Mouse (Mus musculus): ENCODE data around the gene Gap43. TPM values are rescaled to one million over a fixed set of nuclear protein-coding genes. Genes with fewer than 3 reads are reported as not detected.

Gene Gap43
- polyA plus RNA-seq, 2 experiments: 48.0 to 57.0 TPM

GRCm38 (mm10) chr16:42268843-42269586 is 71.4 kb downstream of the Gap43 start:
- peak; percentile 52 for DNase-seq (ENCODE audit: low spot score)
- 17% methylated on average over 2 of the region's 2 CpGs for WGBS
- H3K27ac ChIP-seq (replicated peaks; ENCODE audit: low read depth, low read length): no peak overlapping the region
- H3K9me3 ChIP-seq (ENCODE audit: control insufficient read depth, low read length): no peaks in the 10 kb centered on the region
- no peak overlapping the region for H3K4me2 ChIP-seq (replicated peaks; ENCODE audit: low read depth, low read length, severe bottlenecking)
- no peak for TF ChIP-seq POLR2A (IDR thresholded peaks at IDR 0.05; ENCODE audit: borderline replicate concordance, extremely low read depth, insufficient read depth, insufficient read length)
- no peaks in the 10 kb centered on the region for H3K4me1 ChIP-seq (ENCODE audit: control insufficient read depth, insufficient read depth, low read length)
- peak; percentile 73; the same call in 1 of the 2 replicates for ATAC-seq (ENCODE audit: low FRiP score, low read depth)
- H3K9ac ChIP-seq (ENCODE audit: low read depth, low read length, severe bottlenecking): no peak overlapping the region
- H3K36me3 ChIP-seq (ENCODE audit: control insufficient read depth, insufficient read depth, low read length): no peaks in the 10 kb centered on the region
- H3K27me3 ChIP-seq (ENCODE audit: control insufficient read depth, insufficient read depth, low read length): no peaks in the 10 kb centered on the region
- H3K4me3 ChIP-seq (replicated peaks; ENCODE audit: low read length): no peak overlapping the region

GRCm38 (mm10) chr16:42265185-42265584 is 75.3 kb downstream of the Gap43 start:
- no peak for DNase-seq (ENCODE audit: low spot score)
- ATAC-seq (ENCODE audit: low FRiP score, low read depth): no peak
- H3K4me3 ChIP-seq (replicated peaks; ENCODE audit: low read length): no peak overlapping the region
- 80% methylated on average over 3 of the region's 3 CpGs for WGBS
- TF ChIP-seq POLR2A (IDR thresholded peaks at IDR 0.05; ENCODE audit: borderline replicate concordance, extremely low read depth, insufficient read depth, insufficient read length): no peak
- H3K4me1 ChIP-seq (ENCODE audit: control insufficient read depth, insufficient read depth, low read length): no peaks in the 10 kb centered on the region
- H3K27me3 ChIP-seq (ENCODE audit: control insufficient read depth, insufficient read depth, low read length): no peaks in the 10 kb centered on the region
- H3K9ac ChIP-seq (ENCODE audit: low read depth, low read length, severe bottlenecking): no peak overlapping the region
- no peak overlapping the region for H3K4me2 ChIP-seq (replicated peaks; ENCODE audit: low read depth, low read length, severe bottlenecking)
- H3K27ac ChIP-seq (replicated peaks; ENCODE audit: low read depth, low read length): no peak overlapping the region
- H3K9me3 ChIP-seq (ENCODE audit: control insufficient read depth, low read length): no peaks in the 10 kb centered on the region
- H3K36me3 ChIP-seq (ENCODE audit: control insufficient read depth, insufficient read depth, low read length): no peaks in the 10 kb centered on the region

- H3K9me3 ChIP-seq (ENCODE audit: control insufficient read depth, low read length): no peaks in the 10 kb centered on the region
- ATAC-seq (ENCODE audit: low FRiP score, low read depth) (no peak), DNase-seq (ENCODE audit: low spot score) (no peak)
- H3K36me3 ChIP-seq (ENCODE audit: control insufficient read depth, insufficient read depth, low read length): no peaks in the 10 kb centered on the region
- H3K4me2 ChIP-seq (replicated peaks; ENCODE audit: low read depth, low read length, severe bottlenecking): no peak overlapping the region
- no peak overlapping the region for H3K4me3 ChIP-seq (replicated peaks; ENCODE audit: low read length)
- TF ChIP-seq POLR2A (IDR thresholded peaks at IDR 0.05; ENCODE audit: borderline replicate concordance, extremely low read depth, insufficient read depth, insufficient read length): no peak
- 90% methylated on average over 5 of the region's 5 CpGs for WGBS
- no peak overlapping the region for H3K9ac ChIP-seq (ENCODE audit: low read depth, low read length, severe bottlenecking)
- no peak overlapping the region for H3K27ac ChIP-seq (replicated peaks; ENCODE audit: low read depth, low read length)
- H3K27me3 ChIP-seq (ENCODE audit: control insufficient read depth, insufficient read depth, low read length): no peaks in the 10 kb centered on the region
- no peaks in the 10 kb centered on the region for H3K4me1 ChIP-seq (ENCODE audit: control insufficient read depth, insufficient read depth, low read length)
These were observed 77.4 kb downstream of the Gap43 start for GRCm38 (mm10) chr16:42262935-42263542.

- no peak overlapping the region for H3K27ac ChIP-seq (replicated peaks; ENCODE audit: low read depth, low read length)
- H3K4me2 ChIP-seq (replicated peaks; ENCODE audit: low read depth, low read length, severe bottlenecking): no peak overlapping the region
- no peak overlapping the region for H3K9ac ChIP-seq (ENCODE audit: low read depth, low read length, severe bottlenecking)
- WGBS: 68% methylated on average over 11 of the region's 11 CpGs
- no peaks in the 10 kb centered on the region for H3K9me3 ChIP-seq (ENCODE audit: control insufficient read depth, low read length)
- TF ChIP-seq POLR2A (IDR thresholded peaks at IDR 0.05; ENCODE audit: borderline replicate concordance, extremely low read depth, insufficient read depth, insufficient read length): no peak
- ATAC-seq (ENCODE audit: low FRiP score, low read depth) (no peak), DNase-seq (ENCODE audit: low spot score) (peak; percentile 48)
- no peaks in the 10 kb centered on the region for H3K36me3 ChIP-seq (ENCODE audit: control insufficient read depth, insufficient read depth, low read length)
- H3K27me3 ChIP-seq (ENCODE audit: control insufficient read depth, insufficient read depth, low read length): no peaks in the 10 kb centered on the region
- H3K4me3 ChIP-seq (replicated peaks; ENCODE audit: low read length): no peak overlapping the region
- no peaks in the 10 kb centered on the region for H3K4me1 ChIP-seq (ENCODE audit: control insufficient read depth, insufficient read depth, low read length)
These were observed 84.8 kb downstream of the Gap43 start for GRCm38 (mm10) chr16:42255693-42256092.

- Histone ChIP-seq H3K36me3 (ENCODE audit: control insufficient read depth, insufficient read depth, low read length) (no peaks in the 10 kb centered on the region), H3K4me3 (replicated peaks; ENCODE audit: low read length) (no peak overlapping the region), H3K4me1 (ENCODE audit: control insufficient read depth, insufficient read depth, low read length) (no peaks in the 10 kb centered on the region), H3K9me3 (ENCODE audit: control insufficient read depth, low read length) (no peaks in the 10 kb centered on the region), H3K27me3 (ENCODE audit: control insufficient read depth, insufficient read depth, low read length) (no peaks in the 10 kb centered on the region), H3K27ac (replicated peaks; ENCODE audit: low read depth, low read length) (no peak overlapping the region), H3K9ac (ENCODE audit: low read depth, low read length, severe bottlenecking) (no peak overlapping the region), H3K4me2 (replicated peaks; ENCODE audit: low read depth, low read length, severe bottlenecking) (no peak overlapping the region)
- TF ChIP-seq POLR2A (IDR thresholded peaks at IDR 0.05; ENCODE audit: borderline replicate concordance, extremely low read depth, insufficient read depth, insufficient read length): no peak
- WGBS: 64% methylated on average over 3 of the region's 3 CpGs
- DNase-seq (ENCODE audit: low spot score) (no peak), ATAC-seq (ENCODE audit: low FRiP score, low read depth) (no peak)
These were observed 85.2 kb downstream of the Gap43 start for GRCm38 (mm10) chr16:42255222-42255621.

Data from limb, embryonic 14.5 days (tissue).